Mouse (Mus musculus) forelimb bud, embryonic 11.5 days (tissue): ENCODE results near the gene Dhx38.

Experiments used
- DNase-seq: peaks from one replicate; pipeline ENCODE4 v3.0.0-alpha.2; 2012; ENCODE audit warnings: low read depth, low spot score

The Dhx38 gene

DNA sequence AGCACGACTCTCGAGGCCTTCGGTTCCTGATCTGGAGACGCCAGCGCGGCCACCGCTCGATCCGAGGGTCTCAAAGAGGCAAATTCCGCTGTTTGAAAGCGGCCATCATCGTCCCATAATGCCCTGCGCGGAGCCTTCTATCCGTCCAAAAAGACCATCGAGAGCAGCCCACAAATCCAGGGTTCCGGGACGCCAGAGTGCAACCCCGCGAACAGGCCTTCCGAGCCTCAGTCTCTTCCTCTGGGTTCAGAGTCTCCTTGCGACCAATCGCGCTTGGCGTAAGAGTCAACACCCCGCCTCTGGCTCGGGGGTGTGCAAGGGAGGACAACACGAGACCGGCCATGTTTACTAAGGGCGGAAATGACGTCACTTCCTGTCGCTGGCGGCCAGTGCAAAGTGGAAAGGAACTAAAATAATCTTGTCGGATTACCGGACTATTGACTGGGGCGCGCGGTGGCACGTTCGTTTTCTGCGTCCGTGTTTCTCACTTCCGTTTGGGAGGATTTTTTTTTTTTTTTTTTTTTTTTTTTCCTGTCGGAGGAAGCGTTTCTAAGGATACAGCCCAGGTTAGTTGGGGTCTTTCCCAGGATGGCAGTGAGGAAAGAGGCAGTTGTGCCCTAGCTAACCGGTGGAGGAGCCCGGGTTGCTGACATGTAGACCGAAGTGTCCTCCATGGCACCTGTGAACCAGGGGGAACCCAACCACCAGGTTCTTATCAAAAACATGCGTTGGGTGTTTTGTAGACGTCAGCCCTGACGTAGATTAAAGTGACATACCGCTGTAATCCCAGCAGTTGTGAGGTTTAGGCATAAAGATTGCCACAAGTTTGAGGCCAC is at the start of gene Dhx38, which contains the start of gene Txnl4b:
Gene Dhx38 (minus strand): TSS at position 364 of the 836 bp plus-strand sequence.
Gene Txnl4b (plus strand): TSS at position 395 of the 836 bp plus-strand sequence.
- DNase-seq: peak; percentile 100

DNA sequence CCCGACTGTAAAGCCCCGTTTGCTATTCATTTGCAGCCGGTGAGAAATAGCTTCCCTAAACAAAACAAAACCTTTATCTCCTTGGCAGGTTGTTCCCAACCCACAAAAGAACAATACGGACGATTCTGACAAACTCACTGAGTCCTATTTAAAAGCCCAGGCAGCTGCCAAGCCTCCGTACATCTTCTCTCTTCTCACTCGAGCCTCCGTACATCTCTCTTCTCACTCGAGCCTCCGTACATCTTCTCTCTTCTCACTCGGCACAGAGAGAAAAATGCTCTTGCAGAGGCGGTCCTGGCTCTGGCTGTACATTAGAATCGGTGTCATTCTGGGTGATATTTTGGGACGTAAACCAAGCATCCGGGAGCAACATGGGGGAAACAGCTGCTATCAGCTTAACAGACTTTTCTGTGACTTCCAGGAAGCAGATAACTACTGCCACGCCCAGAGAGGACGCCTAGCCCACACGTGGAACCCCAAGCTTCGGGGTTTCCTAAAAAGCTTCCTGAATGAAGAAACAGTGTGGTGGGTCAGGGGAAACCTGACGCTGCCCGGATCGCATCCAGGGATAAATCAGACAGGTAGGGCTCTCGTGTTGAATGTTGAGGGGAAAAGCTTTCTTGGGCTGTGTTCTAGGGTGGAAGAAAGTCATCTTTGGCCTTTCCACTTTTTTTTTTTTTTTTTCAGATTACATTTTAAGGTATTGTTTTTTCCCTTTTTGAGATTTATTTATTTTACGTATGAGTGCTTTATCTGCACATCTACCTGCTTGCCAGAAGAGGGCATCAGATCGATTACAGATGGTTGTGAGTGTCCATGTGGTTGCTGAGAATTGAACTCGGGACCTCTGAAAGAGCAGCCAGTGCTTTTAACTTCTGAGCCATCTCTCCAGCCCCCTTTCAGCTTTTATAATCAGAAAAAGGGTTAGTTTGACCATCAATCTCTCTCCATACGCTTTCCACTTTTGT is 48.9 kb upstream of the Dhx38 start, which contains the start of gene Pkd1l3:
Gene Pkd1l3 (plus strand): TSS at position 275 of the 968 bp plus-strand sequence.
- no peak for DNase-seq

DNA sequence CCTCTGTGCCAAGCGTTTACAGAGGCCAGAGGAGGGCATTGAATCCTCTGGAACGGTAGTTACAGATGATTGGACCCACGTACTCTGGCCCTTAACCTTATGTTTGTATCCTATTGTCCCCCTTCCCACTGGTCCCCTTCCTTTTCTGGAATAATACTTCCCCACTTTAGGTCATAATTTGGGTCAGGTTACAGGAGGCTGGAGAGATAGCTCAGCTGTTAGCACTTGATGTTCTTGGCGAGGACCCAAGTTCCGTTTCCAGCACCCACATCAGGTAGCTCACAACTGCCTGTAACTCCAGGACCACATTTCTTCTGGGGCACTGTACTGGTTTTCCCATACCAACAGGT is 43.5 kb upstream of the Dhx38 start:
- no peak for DNase-seq

DNA sequence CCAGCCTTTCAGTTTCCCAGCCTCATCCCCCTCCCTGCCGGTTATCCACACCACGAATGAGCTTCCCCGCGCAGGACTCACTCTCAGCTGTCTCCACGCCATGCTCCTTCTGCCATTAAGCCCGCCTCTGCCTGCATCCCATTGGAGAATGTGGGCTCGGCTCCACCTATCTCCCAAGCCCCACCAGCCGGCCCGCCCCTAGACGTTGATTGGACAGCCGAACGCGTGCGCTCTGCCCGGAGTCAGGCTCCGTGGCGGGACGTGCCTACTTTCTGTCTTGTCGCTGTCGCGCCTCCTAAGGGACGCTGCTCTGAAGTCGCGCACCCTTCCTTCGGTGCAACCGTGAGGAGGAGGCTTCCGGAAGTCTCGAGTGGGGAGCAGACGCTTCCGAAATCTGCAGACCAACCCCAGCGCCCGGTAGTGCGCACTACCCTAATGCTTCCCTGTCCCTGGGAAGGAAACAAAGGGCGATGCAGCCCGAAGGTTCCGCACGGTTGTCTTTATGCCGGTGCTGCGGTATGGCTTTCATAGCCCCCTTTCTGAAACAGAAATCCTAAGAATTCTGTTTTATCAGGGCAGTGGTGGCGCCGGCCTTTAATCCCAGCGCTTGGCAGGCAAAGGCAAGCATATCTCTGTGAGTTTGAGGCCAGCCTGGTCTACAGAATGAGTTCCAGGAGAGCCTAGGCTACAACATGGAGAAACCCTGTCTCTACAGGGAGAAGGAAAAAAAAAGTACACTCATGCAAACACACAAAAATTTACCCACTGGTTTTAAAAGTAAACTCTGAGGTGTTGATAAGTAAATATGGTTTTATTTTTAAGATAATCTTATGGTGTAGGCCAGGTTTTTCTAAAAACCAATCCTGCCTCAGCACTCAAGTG is 42.9 kb upstream of the Dhx38 start, which contains the start of gene Dhodh:
Gene Dhodh (minus strand): TSS at position 403 of the 882 bp plus-strand sequence.
- DNase-seq: peak; percentile 92

DNA sequence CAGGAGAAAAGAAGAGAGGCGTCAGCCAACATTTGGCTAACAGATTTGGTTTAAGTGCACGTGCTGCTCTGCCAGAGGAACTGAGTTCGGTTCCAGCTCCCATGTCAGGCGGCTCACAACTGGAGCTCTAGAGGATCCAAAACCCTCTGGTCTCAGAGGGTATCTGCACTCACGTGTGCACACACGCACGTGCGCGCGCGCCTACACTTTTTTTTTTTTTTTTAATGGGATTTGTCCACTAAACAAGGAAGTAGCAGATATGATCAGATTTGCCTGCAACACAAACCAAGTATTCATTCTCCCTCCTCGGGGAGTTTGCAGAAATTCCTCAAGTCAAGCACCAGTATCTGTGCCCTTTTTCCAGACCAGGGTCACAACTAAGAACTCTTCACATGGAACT is 42.0 kb upstream of the Dhx38 start:
- DNase-seq: peak; percentile 13

DNA sequence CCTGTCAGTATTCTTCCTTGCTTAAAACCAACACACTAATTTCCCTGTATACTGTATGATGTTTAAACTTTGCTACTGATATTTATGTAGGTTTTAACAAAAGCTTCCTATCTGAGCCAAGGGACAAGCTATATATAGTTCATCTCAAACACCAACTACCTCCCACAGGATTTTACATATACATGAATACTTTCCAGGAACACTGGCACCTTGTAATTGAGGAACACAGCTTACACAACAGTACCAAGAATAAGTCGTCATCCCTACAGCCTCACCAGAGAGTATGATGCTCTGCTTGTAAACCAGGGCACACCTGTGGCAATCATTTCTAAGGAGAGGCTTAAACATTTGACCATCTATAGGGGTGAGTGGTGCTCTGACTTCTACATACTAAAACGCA is 41.1 kb upstream of the Dhx38 start:
- DNase-seq: no peak

DNA sequence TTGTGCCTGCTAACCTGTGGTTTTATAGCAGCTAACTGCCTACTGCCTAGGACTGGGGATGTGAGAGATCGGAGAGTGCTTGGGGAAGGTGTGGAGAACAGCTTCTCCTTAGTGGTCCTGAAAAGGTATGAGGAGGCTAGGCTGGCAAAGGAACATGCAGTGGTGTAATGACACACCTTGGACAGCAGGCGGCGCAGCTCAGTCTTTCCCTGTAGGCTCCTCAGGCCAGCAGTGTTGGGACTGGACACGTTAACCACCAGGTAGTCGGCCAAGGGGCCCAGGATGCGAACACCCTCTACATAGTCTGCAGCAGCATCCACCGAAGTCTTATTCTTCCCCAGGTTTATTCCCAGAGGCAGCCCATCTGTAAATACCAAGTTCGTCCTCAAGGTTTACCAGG is 30.2 kb upstream of the Dhx38 start:
- DNase-seq: peak; percentile 55

DNA sequence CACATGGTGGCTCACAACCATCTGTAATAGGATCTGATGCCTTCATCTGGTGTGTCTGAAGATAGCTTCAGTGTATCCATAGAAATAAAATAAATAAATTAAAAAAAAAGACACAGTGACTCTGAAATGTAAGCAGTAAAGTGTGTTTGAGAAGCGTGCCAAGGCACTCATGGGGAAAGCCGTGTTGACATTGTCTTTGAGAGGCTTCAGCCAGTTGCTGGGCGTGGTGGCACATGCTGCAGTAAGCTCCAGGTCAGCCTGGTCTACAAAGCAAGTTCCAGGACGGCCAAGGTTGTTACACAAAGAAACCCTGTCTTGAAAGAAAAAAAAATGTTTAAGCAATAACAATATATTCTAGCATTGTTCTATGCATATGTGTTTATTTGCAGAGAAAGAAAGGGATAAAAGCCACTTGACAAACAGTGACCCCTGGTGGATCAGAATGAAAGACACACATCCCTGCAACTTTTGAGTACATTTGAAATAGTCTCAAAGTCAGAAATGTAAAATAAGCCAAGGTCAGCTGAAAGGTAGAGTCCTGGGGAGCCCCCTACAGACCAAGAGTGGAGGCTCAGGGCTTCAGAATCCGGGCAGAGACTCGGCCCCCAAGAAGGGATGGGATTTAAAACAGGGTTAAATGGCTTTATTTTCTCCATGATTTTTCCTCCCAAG is 27.6 kb upstream of the Dhx38 start:
- DNase-seq: peak; percentile 29

DNA sequence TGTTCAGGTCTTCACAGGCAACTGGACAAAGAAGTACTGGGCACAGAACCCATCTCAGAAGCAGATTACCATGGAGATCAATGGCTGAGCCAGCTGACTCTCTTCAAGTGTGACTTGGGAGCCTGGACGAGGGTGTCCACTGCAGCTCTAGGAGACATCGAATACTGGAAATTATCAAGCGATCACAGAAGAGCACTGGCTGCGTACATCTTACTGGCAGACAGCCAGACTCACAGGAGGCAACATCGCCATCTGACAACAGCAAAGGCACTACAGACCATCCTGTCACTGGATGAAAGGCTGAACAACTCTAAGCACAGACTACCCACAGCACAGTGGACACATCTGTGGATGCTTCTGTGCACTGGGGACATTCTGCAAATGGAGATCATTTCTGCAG is 26.5 kb upstream of the Dhx38 start:
- DNase-seq: no peak

DNA sequence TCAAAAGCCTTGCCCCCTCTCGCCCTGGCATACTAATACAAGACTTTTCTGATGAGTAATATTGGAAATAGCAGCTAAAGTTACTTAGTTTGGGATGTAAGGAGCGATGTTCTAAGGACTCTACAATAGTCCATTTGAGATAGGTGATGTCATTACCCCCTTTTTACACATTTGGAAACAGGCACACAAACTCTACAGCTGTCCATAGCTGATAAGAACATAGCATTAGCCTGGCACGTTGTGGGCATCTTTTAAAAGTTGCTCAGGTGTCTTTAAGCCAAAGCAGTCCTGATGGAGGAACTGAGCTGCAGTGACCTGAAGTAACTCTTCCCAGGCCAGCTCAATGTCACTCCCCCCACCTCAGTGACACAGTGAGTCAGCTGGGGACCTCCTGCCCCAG is 25.7 kb upstream of the Dhx38 start:
- no peak for DNase-seq

DNA sequence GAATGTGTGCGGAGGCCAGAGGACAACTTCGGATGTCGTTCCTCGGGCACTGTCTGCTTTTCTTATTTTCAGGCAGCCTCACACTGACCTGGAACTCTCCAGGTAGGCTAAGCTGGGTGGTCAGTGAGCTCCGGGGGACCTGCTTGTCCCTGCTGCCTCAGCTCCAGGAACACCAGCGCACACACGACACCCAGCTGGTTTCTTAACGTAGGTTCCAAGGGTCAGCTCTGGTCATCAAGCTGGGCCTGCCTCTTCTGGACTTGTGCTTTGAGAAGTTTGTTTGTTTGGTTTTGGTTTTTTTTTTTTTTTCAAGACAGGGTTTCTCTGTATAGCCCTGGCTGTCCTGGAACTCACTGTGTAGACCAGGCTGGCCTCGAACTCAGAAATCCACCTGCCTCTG is 25.2 kb upstream of the Dhx38 start:
- DNase-seq: no peak

DNA sequence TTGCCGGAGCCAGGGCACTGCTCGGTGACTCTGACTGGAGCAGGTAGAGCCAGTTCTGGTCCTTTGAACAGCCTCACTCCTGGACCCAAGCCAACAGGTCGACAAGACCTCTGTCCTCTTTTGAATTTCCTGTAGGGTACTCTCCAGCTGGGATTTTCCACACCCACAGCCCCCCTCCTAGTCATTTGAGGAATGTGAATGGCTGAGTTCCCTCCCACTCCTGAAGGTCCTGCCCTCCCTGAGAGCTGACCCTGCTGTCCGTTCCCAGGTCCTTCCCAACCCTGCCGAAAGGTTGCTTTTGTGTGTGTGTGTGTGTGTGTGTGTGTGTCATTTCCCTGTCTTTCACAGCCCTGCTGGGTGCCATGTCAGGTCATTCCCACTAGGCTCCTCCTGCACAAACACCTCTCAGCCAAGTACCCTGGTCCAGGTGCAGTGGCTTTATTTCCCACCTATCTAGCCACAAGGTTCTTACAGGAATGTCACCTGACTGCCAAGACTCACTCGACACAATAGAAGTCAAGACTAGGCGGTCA is 21.4 kb upstream of the Dhx38 start:
- DNase-seq: no peak

DNA sequence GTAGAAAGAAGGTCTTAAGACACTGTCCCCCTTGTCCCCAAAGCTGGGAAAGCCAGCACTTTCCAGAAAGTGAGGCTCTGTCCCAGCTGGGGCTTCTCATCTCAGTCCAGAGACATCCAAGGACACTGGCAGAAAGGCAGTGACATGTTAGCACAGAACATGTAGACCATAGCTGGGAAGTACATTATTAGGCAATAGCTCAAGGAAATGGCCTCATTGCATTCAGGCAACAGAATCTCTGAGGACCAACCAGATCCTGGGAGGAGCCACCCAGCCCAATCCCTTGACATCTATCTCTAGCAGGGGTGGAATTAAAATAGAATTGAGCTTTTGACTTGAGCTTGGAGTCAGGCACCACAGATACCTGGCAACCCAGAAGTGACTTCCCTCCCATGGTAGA is 20.0 kb upstream of the Dhx38 start:
- no peak for DNase-seq

DNA sequence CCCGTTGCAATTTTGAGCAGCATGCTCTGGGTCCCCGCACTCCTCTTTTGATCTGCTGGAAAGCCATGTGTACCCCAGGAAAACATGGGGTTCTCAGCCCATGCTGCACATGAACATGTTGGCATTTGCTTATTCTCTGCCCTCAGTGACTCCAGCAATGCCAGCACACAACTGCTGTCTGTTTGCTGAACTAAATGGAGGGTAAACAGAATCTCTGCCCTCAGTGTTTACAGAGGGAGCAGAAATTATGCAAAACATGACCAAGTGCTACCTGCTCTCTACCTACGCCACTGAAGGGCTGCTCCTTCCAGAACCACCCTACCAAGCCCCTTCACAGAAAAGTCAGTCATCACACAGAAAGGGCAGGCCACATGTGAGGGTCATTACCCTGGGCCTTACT is 19.2 kb upstream of the Dhx38 start:
- no peak for DNase-seq

DNA sequence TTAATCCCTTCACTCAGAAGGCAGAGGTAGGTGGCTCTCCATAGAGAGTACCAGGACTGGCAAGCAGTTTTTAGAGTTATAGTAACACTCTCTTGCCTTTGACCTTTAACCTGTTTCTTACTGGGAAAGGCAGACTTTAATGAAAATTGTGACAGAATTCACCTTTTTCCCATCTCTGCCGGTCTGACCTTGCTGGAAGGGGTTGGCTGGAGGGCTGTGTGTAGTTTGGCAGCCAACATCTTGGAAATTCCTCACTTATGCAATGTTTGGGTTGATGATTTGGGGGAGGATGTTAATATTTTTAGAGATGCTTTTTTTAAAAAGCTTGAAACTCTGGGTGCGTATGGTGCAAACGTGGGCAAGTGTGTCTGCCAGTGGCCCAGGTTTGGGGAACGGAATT is 18.6 kb upstream of the Dhx38 start:
- DNase-seq: no peak

DNA sequence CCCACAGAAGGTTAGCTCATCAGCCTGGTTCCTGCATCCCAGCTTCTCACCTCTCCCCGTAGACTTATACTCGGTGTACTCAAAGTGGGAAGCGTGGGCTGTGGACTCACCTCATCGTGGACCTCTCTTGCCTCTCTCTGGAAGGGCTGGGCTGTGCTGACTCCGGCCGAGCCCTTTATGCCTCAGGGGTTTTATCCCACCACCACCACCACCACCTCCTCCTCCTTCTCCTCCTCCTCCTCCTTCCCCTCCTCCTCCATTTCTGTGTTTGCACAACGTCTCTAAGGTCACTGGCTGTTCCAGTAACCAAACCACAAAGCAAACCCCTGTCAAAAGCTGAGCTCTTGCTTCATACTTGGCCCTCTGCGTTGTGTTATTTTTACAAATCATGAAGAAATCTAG is 13.2 kb upstream of the Dhx38 start, which contains the start of gene Hp:
Gene Hp (minus strand): TSS at position 273 of the 402 bp plus-strand sequence.
- no peak for DNase-seq

DNA sequence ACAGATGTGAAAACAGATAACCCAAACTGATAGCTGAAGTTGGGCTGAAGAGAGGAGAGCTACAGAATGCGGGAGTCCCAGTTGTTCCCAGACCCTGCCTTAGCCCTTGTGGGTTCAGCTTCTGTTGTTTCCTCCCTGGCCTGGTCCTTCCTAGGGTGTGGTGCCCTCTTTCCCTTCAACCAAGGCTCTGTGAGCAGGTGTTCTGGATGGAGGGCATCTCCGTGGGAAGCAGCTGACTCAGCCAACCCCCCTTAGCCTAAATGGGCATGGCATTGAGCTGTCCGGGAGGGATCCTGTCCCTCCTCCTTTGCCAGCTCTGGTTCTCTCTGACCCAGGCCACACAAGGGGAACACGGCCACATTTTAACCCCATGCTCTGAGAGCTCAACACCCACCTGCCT is 10.7 kb upstream of the Dhx38 start:
- DNase-seq: no peak

DNA sequence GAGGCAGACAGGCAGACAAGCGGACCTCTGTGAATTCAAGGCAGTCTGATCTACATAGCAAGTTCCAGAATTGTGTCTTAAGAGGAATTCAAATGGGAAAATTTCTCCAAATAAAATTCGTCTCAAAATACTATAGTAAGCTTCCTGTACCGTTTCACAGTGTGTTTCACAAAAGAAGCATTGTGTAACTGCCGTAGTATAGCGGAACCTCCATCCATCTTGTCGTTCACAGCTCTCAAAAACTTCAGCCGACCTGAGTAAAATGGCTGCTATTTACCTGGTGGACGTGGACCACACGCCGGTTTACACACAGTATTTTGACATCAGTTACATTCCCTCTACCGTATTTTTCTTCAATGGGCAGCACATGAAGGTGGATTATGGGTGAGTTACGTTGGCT is 5.5 kb upstream of the Dhx38 start:
- DNase-seq: no peak

DNA sequence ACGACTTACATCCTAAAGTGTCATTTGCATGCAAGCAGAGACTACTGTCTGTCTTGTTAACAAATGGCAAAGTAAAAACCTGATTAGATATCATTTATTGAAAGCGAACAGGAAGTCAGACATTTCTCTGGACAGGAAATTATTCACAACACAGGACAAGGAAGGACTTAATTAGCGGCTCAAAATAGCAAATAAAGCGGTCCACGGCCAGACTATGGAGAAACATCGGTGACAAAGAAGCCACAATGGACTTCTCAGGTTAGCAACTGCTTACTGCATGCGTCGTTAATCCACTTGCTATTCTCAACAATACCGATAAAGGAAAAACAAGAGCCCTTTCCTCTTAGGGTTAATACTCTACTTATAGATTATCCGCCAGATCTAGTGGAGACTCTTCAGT is 895 bp downstream of the Dhx38 start:
- DNase-seq: no peak

DNA sequence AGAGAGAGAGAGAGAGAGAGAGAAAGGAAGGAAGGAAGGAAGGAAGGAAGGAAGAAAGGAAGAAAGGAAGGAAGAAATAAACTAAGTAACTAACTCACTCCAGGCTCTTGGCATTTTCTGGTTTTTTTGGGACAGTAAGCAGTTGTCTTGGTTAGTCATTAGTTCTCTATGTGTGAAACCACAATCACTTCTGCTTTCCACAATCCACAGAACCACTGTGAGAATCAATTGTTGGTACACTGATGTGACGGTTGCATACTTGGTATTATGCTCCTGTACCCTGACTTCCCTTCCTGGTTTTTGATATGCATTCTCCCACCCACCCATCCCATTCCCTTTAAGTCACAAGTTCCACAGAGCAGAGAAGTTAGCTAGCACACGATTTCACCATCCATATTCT is 1.8 kb downstream of the Dhx38 start:
- DNase-seq: no peak
